Mouse (Mus musculus) left cerebral cortex, adult 18-20 months (tissue): ENCODE measurements around the gene Pcnt. TPM values are rescaled to one million over a fixed set of nuclear protein-coding genes. Genes with fewer than 3 reads are reported as not detected.

ENCODE experiments used
- DNase-seq, 2 experiments: peaks; one replicate each; pipeline ENCODE4 v3.0.0; 2021 to 2022; ENCODE audit warnings: low spot score in 2 of 2, mixed read lengths in 1 of 2
- total RNA-seq, 2 experiments: library from RNA; stranded (reverse); gene quantifications; 2 replicates each; pipeline ENCODE4 v1.2.3; 2021

The Pcnt gene
- total RNA-seq, 2 experiments from 2014 or later, result 22.2 to 29.9 TPM

DNA sequence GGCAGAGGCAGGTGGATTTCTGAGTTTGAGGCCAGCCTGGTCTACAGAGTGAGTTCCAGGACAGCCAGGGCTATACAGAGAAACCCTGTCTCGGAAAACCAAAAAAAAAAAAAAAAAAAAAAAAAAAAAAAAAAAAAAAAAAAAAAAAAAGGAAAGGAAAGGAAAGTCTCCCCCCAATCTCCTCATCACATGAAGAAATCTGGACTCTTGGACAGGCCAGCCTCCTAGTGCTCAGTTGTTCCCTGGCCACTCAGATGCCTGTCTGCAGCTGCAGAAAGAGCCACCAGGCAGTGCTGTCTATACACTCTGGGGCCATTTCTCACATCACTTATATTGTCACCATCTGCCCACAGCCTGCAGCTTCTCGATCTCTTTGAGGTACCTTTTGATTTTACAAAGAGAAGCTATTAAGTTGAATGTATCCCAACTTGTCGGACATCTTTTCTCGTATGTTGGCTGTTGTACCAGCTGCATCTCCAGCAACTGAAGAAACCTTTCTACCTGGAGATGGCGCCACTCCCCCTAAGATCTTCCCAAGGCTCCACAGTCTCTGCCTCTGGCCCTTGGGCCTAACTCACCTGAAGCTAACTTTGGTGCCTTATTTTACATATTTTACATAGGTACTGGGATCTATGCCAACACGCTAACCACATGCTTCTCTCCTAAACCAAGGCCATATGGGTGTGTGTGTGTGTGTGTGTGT lies 116.1 kb downstream of the Pcnt start:
- DNase-seq, result peak in 1 of 2 experiments; percentile 34

DNA sequence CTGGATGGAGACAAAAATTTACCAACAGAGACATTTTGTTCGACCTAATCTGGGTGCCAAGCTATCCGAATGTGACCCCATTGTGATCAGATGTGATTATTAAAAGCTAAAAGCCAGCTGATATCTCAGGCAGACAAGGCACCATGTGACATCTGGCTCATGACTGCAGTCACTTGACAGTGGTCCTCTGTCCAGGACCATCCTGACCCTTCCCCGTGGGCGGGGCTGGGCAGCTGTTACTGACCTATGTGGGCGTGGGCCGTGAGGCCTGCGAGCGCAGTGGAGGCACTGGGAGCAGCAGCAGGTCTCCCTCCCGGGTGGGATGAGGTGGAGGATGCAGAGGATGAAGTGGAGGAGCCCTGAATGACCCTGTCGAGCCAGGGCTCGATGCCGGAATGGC lies 125.0 kb downstream of the Pcnt start:
- DNase-seq, result no peak

DNA sequence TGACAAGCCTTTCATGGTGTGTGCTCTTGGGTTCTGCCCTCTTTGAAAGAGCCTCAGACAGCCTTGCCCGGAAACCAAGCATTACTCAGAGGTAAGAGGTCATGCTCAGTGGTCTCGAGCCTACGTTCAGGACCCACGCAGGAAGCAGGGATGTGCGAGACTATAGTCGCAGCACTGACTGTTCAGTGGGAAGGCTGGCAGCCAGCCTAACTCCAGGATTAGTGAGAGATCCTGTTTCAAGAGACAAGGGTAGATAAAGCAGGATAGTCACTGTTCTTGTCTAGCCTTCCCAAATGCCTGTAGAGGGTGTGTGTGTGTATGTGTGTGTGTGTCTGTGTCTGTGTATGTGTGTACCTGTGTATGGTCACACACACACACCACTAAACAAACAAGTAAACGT lies 126.4 kb downstream of the Pcnt start:
- peak; percentile 52 to 60 for DNase-seq

DNA sequence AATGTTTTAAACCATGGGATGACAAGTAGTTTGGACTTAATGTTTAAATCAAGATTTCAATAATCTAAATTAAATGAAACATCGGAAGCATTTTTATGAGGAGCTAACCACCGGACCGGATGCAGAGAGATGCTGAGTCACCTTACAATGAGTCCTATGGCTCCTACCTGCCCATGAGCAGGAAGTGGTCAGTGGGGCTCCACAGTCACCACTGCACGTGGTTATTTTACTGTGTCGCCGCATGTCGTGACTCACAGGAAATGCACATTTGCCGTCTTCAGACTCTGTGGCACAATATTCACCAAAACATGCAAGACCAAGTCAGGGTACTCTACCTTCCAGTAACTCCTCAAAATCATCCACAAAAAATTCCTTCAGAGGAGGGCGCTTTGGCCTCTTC lies 135.8 kb downstream of the Pcnt start:
- no peak for DNase-seq

Other genes starting within 250 kb of the Pcnt start
- gene Prmt2, start 204.9 kb downstream of the Pcnt start, total RNA-seq, result 10 to 100 TPM; 62.1 to 70.2 TPM
- gene S100b, start 188.9 kb downstream of the Pcnt start, total RNA-seq, result 100 to 1,000 TPM; 157 to 173 TPM
- 10 to 100 TPM; 62.6 to 63.3 TPM for gene Dip2a, start 97.5 kb downstream of the Pcnt start, total RNA-seq
- gene AC141477.1, start 2.3 kb downstream of the Pcnt start, total RNA-seq, result not detected
- gene 2610028H24Rik, start 6.3 kb upstream of the Pcnt start, total RNA-seq, result not detected
- 10 to 100 TPM; 51.7 to 53.7 TPM for gene Mcm3ap, start 26.1 kb upstream of the Pcnt start, total RNA-seq
- gene Ybey, start 26.3 kb upstream of the Pcnt start, total RNA-seq, result 1 to 10 TPM; 4.5 TPM
- gene Lss, start 88.8 kb upstream of the Pcnt start, total RNA-seq, result 10 to 100 TPM; 47.2 to 58.6 TPM
- gene Spatc1l, start 119.5 kb upstream of the Pcnt start, total RNA-seq, result not detected
- under 1 TPM in 1 of 2 experiments, not detected in 1; 0.12 TPM for gene Ftcd, start 132.9 kb upstream of the Pcnt start, total RNA-seq
- gene Col6a2, start 180.8 kb upstream of the Pcnt start, total RNA-seq, result 10 to 100 TPM in 1 of 2 experiments, 1 to 10 TPM in 1; 9.3 to 16.1 TPM